Comparison of ENCODE assay signal across 9 mouse cellular contexts in the genomic region with DNA sequence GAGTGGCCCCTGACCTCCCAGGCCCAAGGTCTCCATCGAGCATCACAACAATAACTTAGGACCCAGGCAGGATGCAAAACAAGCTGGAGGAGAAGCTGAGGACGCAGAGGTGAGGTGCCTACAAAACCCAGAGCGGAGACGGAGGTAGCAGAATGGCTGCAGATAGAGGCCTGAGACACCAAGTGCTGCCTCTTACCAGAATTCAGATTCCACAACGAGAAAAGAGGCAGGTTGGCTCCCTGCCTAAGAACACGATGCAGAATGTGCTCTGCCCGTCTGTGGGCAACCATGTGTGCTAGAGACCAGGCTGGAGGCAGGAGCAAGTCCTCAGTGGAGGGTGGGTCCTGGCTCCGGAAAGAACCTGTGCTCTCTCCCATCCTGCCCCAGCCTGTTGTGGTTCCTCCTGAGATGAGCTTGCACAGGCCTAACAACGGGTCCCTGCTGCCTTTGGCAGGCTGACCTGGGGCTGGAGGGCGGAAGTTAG. TPM values are rescaled to one million over a fixed set of nuclear protein-coding genes. Genes with fewer than 3 reads are reported as not detected.
DNase-seq lines count a peak whose midpoint lies in the region; ATAC-seq lines count a peak whose summit lies in the region.
"Had no signal": no experiment of that assay in that cellular context is flagged by ENCODE, and none has a peak within 500 bp of the region (broad histone marks: within the 10 kb centered on the region; RNA-seq: fewer than 3 reads in every experiment).

No protein-coding gene starts in this region.

- peak overlapping the region; percentile 100 for H3K4me2 ChIP-seq in limb, embryonic 15.5 days
- H3K4me2 ChIP-seq in stomach, embryonic 15.5 days = peak overlapping the region; percentile 99

- H3K27ac ChIP-seq in hindbrain, embryonic 10.5 days = peak overlapping the region; percentile 68
- peak overlapping the region; percentile 65; the same call in 1 of the 2 replicates for H3K27ac ChIP-seq in limb, embryonic 15.5 days
- peak overlapping the region; percentile 95 for H3K27ac ChIP-seq in stomach, embryonic 15.5 days

- 80% methylated on average over 10 of the region's 10 CpGs for WGBS in hindbrain, embryonic 10.5 days
- 69% methylated on average over 10 of the region's 10 CpGs for WGBS in limb, embryonic 15.5 days
- WGBS in stomach, embryonic 15.5 days = 65% methylated on average over 10 of the region's 10 CpGs

- H3K27me3 ChIP-seq in megakaryocyte, embryonic 14.5 days (replicated peaks) = no peaks in the 10 kb centered on the region
- peaks cover 19% of the 10 kb centered on the region for H3K27me3 ChIP-seq in hindbrain, embryonic 10.5 days (ENCODE audit: insufficient read depth, poor library complexity, severe bottlenecking)
- no peaks in the 10 kb centered on the region for H3K27me3 ChIP-seq in limb, embryonic 15.5 days
- H3K27me3 ChIP-seq in stomach, embryonic 15.5 days (replicated peaks) = no peaks in the 10 kb centered on the region

- no peaks in the 10 kb centered on the region for H3K9me3 ChIP-seq in megakaryocyte, embryonic 14.5 days
- no peaks in the 10 kb centered on the region for H3K9me3 ChIP-seq in hindbrain, embryonic 10.5 days
- H3K9me3 ChIP-seq in limb, embryonic 15.5 days = no peaks in the 10 kb centered on the region
- no peaks in the 10 kb centered on the region for H3K9me3 ChIP-seq in stomach, embryonic 15.5 days

- ATAC-seq in megakaryocyte, adult 5-6 weeks (ENCODE audit: poor library complexity, severe bottlenecking) = no peak
- ATAC-seq in limb, embryonic 15.5 days (ENCODE audit: insufficient number of reproducible peaks, low FRiP score, low TSS enrichment, low read depth) = no peak
- ATAC-seq in stomach, embryonic 15.5 days (ENCODE audit: insufficient read depth, low FRiP score, low read depth) = no peak

- peaks cover 58% of the 10 kb centered on the region for H3K4me1 ChIP-seq in megakaryocyte, embryonic 14.5 days
- peaks cover 65% of the 10 kb centered on the region for H3K4me1 ChIP-seq in hindbrain, embryonic 10.5 days (replicated peaks)
- H3K4me1 ChIP-seq in limb, embryonic 15.5 days = peaks cover 49% of the 10 kb centered on the region
- peaks cover 52% of the 10 kb centered on the region for H3K4me1 ChIP-seq in stomach, embryonic 15.5 days

- H3K36me3 ChIP-seq in megakaryocyte, embryonic 14.5 days (replicated peaks; ENCODE audit: low read length) = peaks cover 75% of the 10 kb centered on the region
- peaks cover 78% of the 10 kb centered on the region for H3K36me3 ChIP-seq in hindbrain, embryonic 10.5 days
- peaks cover 60% of the 10 kb centered on the region for H3K36me3 ChIP-seq in limb, embryonic 15.5 days
- H3K36me3 ChIP-seq in stomach, embryonic 15.5 days = peaks cover 49% of the 10 kb centered on the region

- peak overlapping the region; percentile 31; the same call in 1 of the 2 replicates for H3K9ac ChIP-seq in limb, embryonic 15.5 days
- no peak overlapping the region for H3K9ac ChIP-seq in stomach, embryonic 15.5 days

- no peak for DNase-seq in hindbrain, embryonic 10.5 days (ENCODE audit: low spot score)
- DNase-seq in layer of hippocampus, adult 9-10 months (ENCODE audit: low spot score) = no peak
- DNase-seq in c-Kit-positive CD71-positive TER-119-positive erythroid progenitor cells, embryonic 14.5 days (ENCODE audit: low spot score) = no peak
- DNase-seq in thymus, postnatal 10 days (ENCODE audit: low spot score in 2 of 2) = no peak

- peak overlapping the region; percentile 97 for H3K4me3 ChIP-seq in megakaryocyte, embryonic 14.5 days (replicated peaks)
- H3K4me3 ChIP-seq in hindbrain, embryonic 10.5 days = peak overlapping the region; percentile 90
- peak overlapping the region; percentile 88 for H3K4me3 ChIP-seq in limb, embryonic 15.5 days
- H3K4me3 ChIP-seq in stomach, embryonic 15.5 days (replicated peaks) = peak overlapping the region; percentile 97

RNA-seq across cellular contexts. Expression of gene Pcnx3, which starts 4.2 kb away (rescaled TPM):
- 161 and 607 TPM in 2 replicates for polyA plus RNA-seq in megakaryocyte, embryonic 14.5 days (2012; ENCODE audit: insufficient read depth, low replicate concordance)
- total RNA-seq in megakaryocyte, adult 5-6 weeks (2015) = 25.9 and 33.1 TPM in 2 replicates
- total RNA-seq in megakaryocyte, adult 5-6 weeks (2017) = 19.3 and 19.6 TPM in 2 replicates
- polyA plus RNA-seq in hindbrain, embryonic 10.5 days (2016; fragmentation: Nextera tagmentation; extraction: Ambion mirVana) = 27.3 and 30.8 TPM in 2 replicates
- polyA plus RNA-seq in limb, embryonic 15.5 days (2015; fragmentation: Nextera tagmentation; extraction: Ambion mirVana) = 18.5 and 20.9 TPM in 2 replicates
- polyA plus RNA-seq in stomach, embryonic 15.5 days (2015; fragmentation: Nextera tagmentation; extraction: Ambion mirVana) = 17.7 and 19.3 TPM in 2 replicates

RNA-seq across cellular contexts. Expression of gene Map3k11, which starts 4.4 kb away (rescaled TPM):
- 156 and 158 TPM in 2 replicates for polyA plus RNA-seq in megakaryocyte, embryonic 14.5 days (2012; ENCODE audit: insufficient read depth, low replicate concordance)
- 30.3 and 35.3 TPM in 2 replicates for total RNA-seq in megakaryocyte, adult 5-6 weeks (2015)
- total RNA-seq in megakaryocyte, adult 5-6 weeks (2017) = 39.8 and 50.8 TPM in 2 replicates
- polyA plus RNA-seq in hindbrain, embryonic 10.5 days (2016; fragmentation: Nextera tagmentation; extraction: Ambion mirVana) = 34.1 and 35.1 TPM in 2 replicates
- polyA plus RNA-seq in limb, embryonic 15.5 days (2015; fragmentation: Nextera tagmentation; extraction: Ambion mirVana) = 22.7 and 24.9 TPM in 2 replicates
- polyA plus RNA-seq in stomach, embryonic 15.5 days (2015; fragmentation: Nextera tagmentation; extraction: Ambion mirVana) = 27.7 and 32.3 TPM in 2 replicates

RNA-seq across cellular contexts. Expression of gene Kcnk7, which starts 11.2 kb away (rescaled TPM):
- polyA plus RNA-seq in megakaryocyte, embryonic 14.5 days (2012; ENCODE audit: insufficient read depth, low replicate concordance) = not detected in 2 replicates
- not detected in 2 replicates for total RNA-seq in megakaryocyte, adult 5-6 weeks (2015)
- not detected in 2 replicates for total RNA-seq in megakaryocyte, adult 5-6 weeks (2017)
- polyA plus RNA-seq in hindbrain, embryonic 10.5 days (2016; fragmentation: Nextera tagmentation; extraction: Ambion mirVana) = 0.16 and 0.21 TPM in 2 replicates
- 3.1 and 4.4 TPM in 2 replicates for polyA plus RNA-seq in limb, embryonic 15.5 days (2015; fragmentation: Nextera tagmentation; extraction: Ambion mirVana)
- polyA plus RNA-seq in stomach, embryonic 15.5 days (2015; fragmentation: Nextera tagmentation; extraction: Ambion mirVana) = 0.52 and 1.3 TPM in 2 replicates
- total RNA-seq: gastrocnemius, postnatal 4 days had no signal

RNA-seq across cellular contexts. Expression of gene Sipa1, which starts 29.4 kb away (rescaled TPM):
- 116 and 134 TPM in 2 replicates for polyA plus RNA-seq in megakaryocyte, embryonic 14.5 days (2012; ENCODE audit: insufficient read depth, low replicate concordance)
- 50.8 and 65.8 TPM in 2 replicates for total RNA-seq in megakaryocyte, adult 5-6 weeks (2015)
- 50.1 and 78.7 TPM in 2 replicates for total RNA-seq in megakaryocyte, adult 5-6 weeks (2017)
- 27.5 and 27.6 TPM in 2 replicates for polyA plus RNA-seq in hindbrain, embryonic 10.5 days (2016; fragmentation: Nextera tagmentation; extraction: Ambion mirVana)
- polyA plus RNA-seq in limb, embryonic 15.5 days (2015; fragmentation: Nextera tagmentation; extraction: Ambion mirVana) = 31.1 and 31.2 TPM in 2 replicates
- polyA plus RNA-seq in stomach, embryonic 15.5 days (2015; fragmentation: Nextera tagmentation; extraction: Ambion mirVana) = 28.7 and 28.8 TPM in 2 replicates

RNA-seq across cellular contexts. Expression of gene Ehbp1l1, which starts 33.2 kb away (rescaled TPM):
- polyA plus RNA-seq in megakaryocyte, embryonic 14.5 days (2012; ENCODE audit: insufficient read depth, low replicate concordance) = 203 and 207 TPM in 2 replicates
- 30.8 and 31.0 TPM in 2 replicates for total RNA-seq in megakaryocyte, adult 5-6 weeks (2015)
- 118 and 119 TPM in 2 replicates for total RNA-seq in megakaryocyte, adult 5-6 weeks (2017)
- polyA plus RNA-seq in hindbrain, embryonic 10.5 days (2016; fragmentation: Nextera tagmentation; extraction: Ambion mirVana) = 9.7 and 10.1 TPM in 2 replicates
- 28.9 and 48.5 TPM in 2 replicates for polyA plus RNA-seq in limb, embryonic 15.5 days (2015; fragmentation: Nextera tagmentation; extraction: Ambion mirVana)
- polyA plus RNA-seq in stomach, embryonic 15.5 days (2015; fragmentation: Nextera tagmentation; extraction: Ambion mirVana) = 45.0 and 50.0 TPM in 2 replicates
